Mouse (Mus musculus): ENCODE results near the gene Gm14569. TPM values are rescaled to one million over a fixed set of nuclear protein-coding genes. Genes with fewer than 3 reads are reported as not detected.

The Gm14569 gene
- polyA plus RNA-seq, 1 experiment from 2014 or later, result not detected

GRCm38 (mm10) chrX:36390503-36390902, 101.1 kb downstream of the Gm14569 start:
- Histone ChIP-seq H3K27me3 (replicated peaks; ENCODE audit: control insufficient read depth, insufficient read depth, low read length) (no peaks in the 10 kb centered on the region), H3K4me1 (replicated peaks; ENCODE audit: control insufficient read depth, insufficient read depth, low read length) (no peaks in the 10 kb centered on the region; the same call in 1 of the 2 replicates), H3K4me2 (ENCODE audit: low read length) (no peak overlapping the region), H3K36me3 (ENCODE audit: control insufficient read depth, insufficient read depth) (no peaks in the 10 kb centered on the region), H3K9ac (replicated peaks; ENCODE audit: low read depth, low read length) (no peak overlapping the region), H3K4me3 (replicated peaks; ENCODE audit: low read length) (no peak overlapping the region), H3K9me3 (ENCODE audit: control insufficient read depth, low read length) (no peaks in the 10 kb centered on the region), H3K27ac (ENCODE audit: low read length) (no peak overlapping the region)
- ATAC-seq, result no peak
- WGBS, result 83% methylated on average over 2 of the region's 2 CpGs

GRCm38 (mm10) chrX:36389971-36390370, 101.7 kb downstream of the Gm14569 start:
- no peaks in the 10 kb centered on the region for H3K36me3 ChIP-seq (ENCODE audit: control insufficient read depth, insufficient read depth)
- H3K4me3 ChIP-seq (replicated peaks; ENCODE audit: low read length), result no peak overlapping the region
- ATAC-seq, result peak; percentile 68
- H3K27ac ChIP-seq (ENCODE audit: low read length), result no peak overlapping the region
- H3K27me3 ChIP-seq (replicated peaks; ENCODE audit: control insufficient read depth, insufficient read depth, low read length), result no peaks in the 10 kb centered on the region
- no peak overlapping the region for H3K4me2 ChIP-seq (ENCODE audit: low read length)
- no peaks in the 10 kb centered on the region; the same call in 1 of the 2 replicates for H3K4me1 ChIP-seq (replicated peaks; ENCODE audit: control insufficient read depth, insufficient read depth, low read length)
- WGBS, result 38% methylated on average over 3 of the region's 3 CpGs
- no peak overlapping the region for H3K9ac ChIP-seq (replicated peaks; ENCODE audit: low read depth, low read length)
- no peaks in the 10 kb centered on the region for H3K9me3 ChIP-seq (ENCODE audit: control insufficient read depth, low read length)

- Histone ChIP-seq H3K36me3 (ENCODE audit: control insufficient read depth, insufficient read depth) (no peaks in the 10 kb centered on the region), H3K9me3 (ENCODE audit: control insufficient read depth, low read length) (no peaks in the 10 kb centered on the region), H3K4me2 (ENCODE audit: low read length) (no peak overlapping the region), H3K27me3 (replicated peaks; ENCODE audit: control insufficient read depth, insufficient read depth, low read length) (no peaks in the 10 kb centered on the region), H3K27ac (ENCODE audit: low read length) (no peak overlapping the region), H3K4me1 (replicated peaks; ENCODE audit: control insufficient read depth, insufficient read depth, low read length) (no peaks in the 10 kb centered on the region), H3K9ac (replicated peaks; ENCODE audit: low read depth, low read length) (no peak overlapping the region), H3K4me3 (replicated peaks; ENCODE audit: low read length) (no peak overlapping the region)
- no peak for ATAC-seq
These were observed 106.3 kb downstream of the Gm14569 start for GRCm38 (mm10) chrX:36385340-36385739.

Small RNA genes within 50 kb of the gene (microRNA-seq; reads per million reads assigned to microRNA genes)
- not detected for gene Gm44485

Other genes starting within 250 kb of the Gm14569 start
- 0.66 and 0.77 TPM in 2 replicates for gene Lonrf3, start 163.5 kb downstream of the Gm14569 start, polyA plus RNA-seq (2015; fragmentation: Nextera tagmentation; extraction: Ambion mirVana)
- not detected in 2 replicates for gene Gm6268, start 90.5 kb downstream of the Gm14569 start, polyA plus RNA-seq (2015; fragmentation: Nextera tagmentation; extraction: Ambion mirVana)
- gene Pgrmc1, start 106.4 kb upstream of the Gm14569 start, polyA plus RNA-seq (2015; fragmentation: Nextera tagmentation; extraction: Ambion mirVana), result 549 and 562 TPM in 2 replicates
- 3.8 TPM in 2 replicates for gene Akap17b, start 153.6 kb upstream of the Gm14569 start, polyA plus RNA-seq (2015; fragmentation: Nextera tagmentation; extraction: Ambion mirVana)

Measured in forebrain, embryonic 16.5 days (tissue).